Mouse (Mus musculus) thymus, adult 2 months (tissue): ENCODE results near the gene Grip1. TPM values are rescaled to one million over a fixed set of nuclear protein-coding genes. Genes with fewer than 3 reads are reported as not detected.

Source experiments
- DNase-seq: peaks from one replicate; pipeline ENCODE4 v3.0.0; 2021
- H3K27ac ChIP-seq: fragments of 200-500 bp; 2 replicates; pipeline ENCODE4 v1.5.1; 2012; ENCODE audit warnings: low read length, control low read depth; ENCODE audit not compliant: control insufficient read depth, insufficient read depth
- H3K27me3 ChIP-seq: fragments of 200-500 bp; 2 replicates; pipeline ENCODE4 v1.6.1; 2012; ENCODE audit warnings: mild to moderate bottlenecking, low read length, moderate library complexity, mixed read lengths; ENCODE audit not compliant: control insufficient read depth, insufficient read depth
- H3K36me3 ChIP-seq: fragments of 200-500 bp; 2 replicates; pipeline ENCODE4 v1.6.1; 2012; ENCODE audit warnings: mild to moderate bottlenecking, low read length, moderate library complexity; ENCODE audit not compliant: control insufficient read depth, insufficient read depth
- H3K4me1 ChIP-seq: fragments of 200-500 bp; replicated peaks from 2 replicates; pipeline ENCODE4 v1.6.1; 2012; ENCODE audit warnings: low read length; ENCODE audit not compliant: control insufficient read depth, insufficient read depth
- H3K4me3 ChIP-seq: fragments of 200-500 bp; 2 replicates; pipeline ENCODE4 v1.5.1; 2012; ENCODE audit warnings: mild to moderate bottlenecking, low read length, control low read depth, moderate library complexity; ENCODE audit not compliant: control insufficient read depth, insufficient read depth
- CTCF ChIP-seq: fragments of 200-500 bp; IDR thresholded peaks from 2 replicates; pipeline ENCODE4 v1.5.1; 2012; ENCODE audit warnings: mild to moderate bottlenecking, control low read depth, low read length, moderate library complexity, borderline replicate concordance; ENCODE audit not compliant: control insufficient read depth, poor library complexity, insufficient read depth; ENCODE audit errors: extremely low read depth
- POLR2A ChIP-seq: fragments of 200-500 bp; IDR thresholded peaks from 2 replicates; pipeline ENCODE4 v1.6.1; 2012; ENCODE audit warnings: mild to moderate bottlenecking, low read length, control low read depth, moderate library complexity; ENCODE audit not compliant: control insufficient read depth, poor library complexity, insufficient read depth; ENCODE audit errors: extremely low read depth
- whole genome bisulfite sequencing: fragments of 180-500 bp; shearing (Covaris S2); methylation state at CpG from one replicate; pipeline ENCODE4 v1.1.7; 2018; 5-methylcytosine and 5-hydroxymethylcytosine counted together
- polyA plus RNA-seq: library from polyadenylated mRNA; depleted of rRNA; stranded (reverse); fragments of >200 nt; gene quantifications from 2 replicates; pipeline ENCODE4 v1.2.3, GENCODE M21; 2012

The Grip1 gene
- polyA plus RNA-seq, 1 experiment, result 0.47 TPM

GRCm38 (mm10) chr10:119457121-119457520 is 3.5 kb downstream of the Grip1 start:
- no peak for TF ChIP-seq POLR2A
- no peak for TF ChIP-seq CTCF
- peaks cover 2% of the 10 kb centered on the region for H3K27me3 ChIP-seq
- no peaks in the 10 kb centered on the region for H3K36me3 ChIP-seq
- no peaks in the 10 kb centered on the region for H3K4me1 ChIP-seq
- WGBS, result 92% methylated on average over 5 of the region's 5 CpGs
- no peak overlapping the region for H3K4me3 ChIP-seq
- no peak overlapping the region for H3K27ac ChIP-seq
- no peak for DNase-seq

- Histone ChIP-seq H3K36me3 (no peaks in the 10 kb centered on the region), H3K27me3 (peaks cover 2% of the 10 kb centered on the region; the same call in 1 of the 2 replicates), H3K4me1 (no peaks in the 10 kb centered on the region), H3K4me3 (no peak overlapping the region), H3K27ac (no peak overlapping the region)
- 92% methylated on average over 2 of the region's 2 CpGs for WGBS
- TF ChIP-seq POLR2A, result no peak
- TF ChIP-seq CTCF, result no peak
- DNase-seq, result no peak
Observed at GRCm38 (mm10) chr10:119458991-119459390, 5.4 kb downstream of the Grip1 start.

- no peak for DNase-seq
- whole genome bisulfite sequencing, result 91% methylated on average over 7 of the region's 7 CpGs
- H3K4me3 ChIP-seq, result no peak overlapping the region
Observed at GRCm38 (mm10) chr10:119463345-119463744, 9.7 kb downstream of the Grip1 start.

GRCm38 (mm10) chr10:119463793-119464192 is 10.2 kb downstream of the Grip1 start:
- Histone ChIP-seq H3K27me3 (no peaks in the 10 kb centered on the region), H3K4me3 (no peak overlapping the region), H3K36me3 (no peaks in the 10 kb centered on the region), H3K27ac (no peak overlapping the region), H3K4me1 (no peaks in the 10 kb centered on the region)
- 89% methylated on average over 7 of the region's 7 CpGs for WGBS
- DNase-seq, result no peak
- no peak for TF ChIP-seq POLR2A
- TF ChIP-seq CTCF, result no peak

More at GRCm38 (mm10) chr10:119463345-119463744, 9.7 kb downstream of the Grip1 start:
- no peaks in the 10 kb centered on the region for H3K4me1 ChIP-seq
- TF ChIP-seq CTCF, result no peak
- TF ChIP-seq POLR2A, result no peak
- H3K36me3 ChIP-seq, result no peaks in the 10 kb centered on the region
- H3K27me3 ChIP-seq, result no peaks in the 10 kb centered on the region
- no peak overlapping the region for H3K27ac ChIP-seq

GRCm38 (mm10) chr10:119467976-119468375 is 14.3 kb downstream of the Grip1 start:
- TF ChIP-seq POLR2A (no peak), CTCF (no peak)
- 96% methylated on average over 18 of the region's 18 CpGs for WGBS

GRCm38 (mm10) chr10:119470096-119470495 is 16.5 kb downstream of the Grip1 start:
- H3K27me3 ChIP-seq, result no peaks in the 10 kb centered on the region
- no peak overlapping the region for H3K4me3 ChIP-seq
- no peak overlapping the region for H3K27ac ChIP-seq
- no peaks in the 10 kb centered on the region for H3K4me1 ChIP-seq
- no peak for TF ChIP-seq CTCF
- TF ChIP-seq POLR2A, result no peak
- WGBS, result 91% methylated on average over 1 of the region's 1 CpGs
- no peaks in the 10 kb centered on the region for H3K36me3 ChIP-seq
- no peak for DNase-seq

More at GRCm38 (mm10) chr10:119467976-119468375, 14.3 kb downstream of the Grip1 start:
- Histone ChIP-seq H3K4me3 (no peak overlapping the region), H3K4me1 (no peaks in the 10 kb centered on the region), H3K27ac (no peak overlapping the region), H3K27me3 (no peaks in the 10 kb centered on the region), H3K36me3 (no peaks in the 10 kb centered on the region)
- DNase-seq, result no peak

- no peak for DNase-seq
- WGBS, result 43% methylated on average over 9 of the region's 9 CpGs
- Histone ChIP-seq H3K36me3 (no peaks in the 10 kb centered on the region), H3K27me3 (no peaks in the 10 kb centered on the region), H3K4me3 (no peak overlapping the region), H3K27ac (no peak overlapping the region), H3K4me1 (no peaks in the 10 kb centered on the region)
- no peak for TF ChIP-seq POLR2A
- TF ChIP-seq CTCF, result no peak
Observed at GRCm38 (mm10) chr10:119475166-119475565, 21.5 kb downstream of the Grip1 start.
